Mouse (Mus musculus) stomach, postnatal 0 days (tissue): ENCODE measurements around the gene Traf4. TPM values are rescaled to one million over a fixed set of nuclear protein-coding genes. Genes with fewer than 3 reads are reported as not detected.

ENCODE experiments used
- ATAC-seq: fragments of 200-750 bp; cut with Nextera tagmentation; 2 replicates; pipeline ENCODE4 v1.8.0; 2017; ENCODE audit not compliant: low FRiP score, low TSS enrichment
- DNase-seq: peaks from one replicate; pipeline ENCODE4 v3.0.0-alpha.2; 2016; ENCODE audit warnings: low spot score
- H3K27ac ChIP-seq: fragments of 300-500 bp; sonication (generic); replicated peaks from 2 replicates; pipeline ENCODE4 v1.5.1; 2014; ENCODE audit warnings: mild to moderate bottlenecking, control low read depth
- H3K27me3 ChIP-seq: fragments of 300-500 bp; sonication (generic); 2 replicates; pipeline ENCODE4 v1.6.1; 2014; ENCODE audit warnings: low read length; ENCODE audit not compliant: control insufficient read depth, insufficient read depth
- H3K36me3 ChIP-seq: fragments of 300-500 bp; sonication (generic); 2 replicates; pipeline ENCODE4 v1.6.1; 2014; ENCODE audit warnings: low read length, mixed read lengths; ENCODE audit not compliant: control insufficient read depth, insufficient read depth
- H3K4me1 ChIP-seq: fragments of 300-500 bp; sonication (generic); replicated peaks from 2 replicates; pipeline ENCODE4 v1.6.1; 2014; ENCODE audit warnings: antibody characterized with exemption; ENCODE audit not compliant: control insufficient read depth, insufficient read depth
- H3K4me2 ChIP-seq: fragments of 300-500 bp; sonication (generic); replicated peaks from 2 replicates; pipeline ENCODE4 v1.6.1; 2014; ENCODE audit warnings: low read depth, mild to moderate bottlenecking, control low read depth, moderate library complexity
- H3K4me3 ChIP-seq: fragments of 300-500 bp; sonication (generic); 2 replicates; pipeline ENCODE4 v1.5.1; 2014; ENCODE audit warnings: low read depth, low read length, control low read depth
- H3K9ac ChIP-seq: fragments of 300-500 bp; sonication (generic); 2 replicates; pipeline ENCODE4 v1.6.1; 2014; ENCODE audit warnings: mild to moderate bottlenecking, low read length, control low read depth, mixed read lengths
- H3K9me3 ChIP-seq: fragments of 300-500 bp; sonication (generic); 2 replicates; pipeline ENCODE4 v1.6.1; 2016; ENCODE audit warnings: low read length; ENCODE audit not compliant: control insufficient read depth
- CTCF ChIP-seq: IDR thresholded peaks from 2 replicates; pipeline ENCODE4 v1.5.1; 2016; ENCODE audit warnings: antibody characterized with exemption, low read depth, mild to moderate bottlenecking, moderate library complexity
- EP300 ChIP-seq: optimal IDR thresholded peaks from 2 replicates; pipeline ENCODE3; 2016; ENCODE audit warnings: antibody characterized with exemption
- WGBS: fragments of 180-500 bp; shearing (Covaris S2); extraction: QIAGEN DNeasy Blood & Tissue Kit; methylation state at CpG from one replicate; pipeline ENCODE4 v1.1.7; 2014; 5-methylcytosine and 5-hydroxymethylcytosine counted together
- polyA plus RNA-seq: library from polyadenylated mRNA; unstranded; fragments of >200 nt; fragmentation: Nextera tagmentation; extraction: Ambion mirVana; gene quantifications from 2 replicates; pipeline ENCODE4 v1.2.1, GENCODE M21; 2015

Traf4 gene
- polyA plus RNA-seq, 1 experiment from 2014 or later = 22.4 TPM

DNA sequence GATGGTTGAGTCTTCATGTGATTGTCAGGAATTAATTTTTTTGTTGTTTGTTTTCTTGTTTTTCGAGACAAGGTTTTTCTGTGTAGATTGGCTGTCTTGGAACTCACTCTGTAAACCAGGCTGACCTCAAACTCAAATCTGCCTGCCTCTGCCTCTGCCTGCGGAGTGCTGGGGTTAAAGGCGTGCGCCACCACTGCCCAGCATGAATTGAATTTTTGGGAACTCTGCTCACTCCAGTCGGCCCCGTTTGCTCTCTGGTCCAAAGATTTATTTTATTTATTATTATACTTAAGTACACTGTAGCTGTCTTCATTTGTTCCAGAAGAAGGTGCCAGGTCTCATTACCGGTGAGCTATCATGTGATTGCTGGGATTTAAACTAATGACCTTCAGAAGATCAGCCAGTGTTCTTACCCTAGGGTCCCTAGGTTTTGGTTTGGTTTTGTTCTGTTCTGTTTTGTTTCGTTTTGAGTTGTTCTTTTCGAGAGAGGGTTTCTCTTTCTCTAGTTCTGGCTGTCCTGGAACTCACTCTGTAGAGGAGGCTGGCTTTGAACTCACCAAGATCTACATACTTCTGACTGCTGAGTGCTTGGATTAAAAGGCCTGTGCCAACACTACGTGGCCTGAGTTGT lies 18.6 kb upstream of the Traf4 start:
- H3K4me2 ChIP-seq = peak overlapping the region; percentile 63
- H3K27me3 ChIP-seq = no peaks in the 10 kb centered on the region
- H3K9me3 ChIP-seq = no peaks in the 10 kb centered on the region
- peak overlapping the region; percentile 84; the same call in 1 of the 2 replicates for H3K4me3 ChIP-seq
- no peak overlapping the region for H3K27ac ChIP-seq
- TF ChIP-seq CTCF (no peak; the same call in 1 of the 2 replicates), EP300 (no peak)
- peaks cover 3% of the 10 kb centered on the region; the same call in 1 of the 2 replicates for H3K36me3 ChIP-seq
- DNase-seq (no peak), ATAC-seq (no peak; the same call in 1 of the 2 replicates)
- no peak overlapping the region for H3K9ac ChIP-seq
- no peaks in the 10 kb centered on the region for H3K4me1 ChIP-seq
- WGBS = 40% methylated on average over 10 of the region's 10 CpGs

DNA sequence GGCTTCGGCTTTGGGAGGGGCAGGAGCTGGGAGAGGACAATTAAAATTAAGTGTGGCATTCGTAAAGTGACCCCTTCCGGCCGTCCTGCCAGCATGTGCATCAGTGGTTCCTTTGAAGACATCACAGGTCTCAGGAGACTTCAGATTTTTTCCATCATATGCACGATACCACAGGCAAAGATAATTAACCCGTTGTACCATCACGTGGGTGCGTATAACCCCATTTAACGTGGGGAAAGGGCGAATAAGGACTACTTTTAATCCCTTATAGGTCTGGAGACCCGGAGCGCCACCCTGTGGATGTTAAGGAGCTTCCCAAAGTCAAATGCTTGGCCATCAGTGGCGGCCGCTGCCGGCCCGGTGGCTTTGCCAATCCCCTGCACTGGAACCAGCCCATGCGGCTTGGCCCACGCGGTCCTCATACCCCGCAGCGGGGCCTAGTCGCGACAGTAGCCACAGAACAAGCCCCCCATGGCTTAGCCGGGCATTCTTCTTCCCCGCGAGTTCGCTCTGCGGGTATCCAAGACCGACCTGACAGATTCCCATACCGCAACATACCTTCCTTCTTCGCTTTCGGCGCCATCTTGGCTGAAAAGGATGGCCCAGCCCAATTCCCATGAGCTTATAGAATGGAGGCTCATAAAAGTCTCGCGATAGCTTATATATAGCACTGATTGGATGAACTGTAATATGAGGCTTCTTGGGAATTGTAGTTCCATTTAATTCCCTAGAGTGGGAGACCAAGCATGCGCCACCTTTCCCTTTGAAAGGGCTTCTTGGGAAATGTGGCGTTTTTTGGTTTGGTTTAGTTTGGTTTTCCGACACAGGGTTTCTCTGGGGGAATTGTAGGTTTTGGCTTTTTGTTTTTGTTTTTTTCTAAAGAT lies 17.8 kb upstream of the Traf4 start, which contains the start of gene Rpl23a:
Gene Rpl23a, minus strand, starts transcription at position 624 of the 884 bp plus-strand sequence.
- H3K27me3 ChIP-seq = no peaks in the 10 kb centered on the region
- DNase-seq (peak; percentile 83), ATAC-seq (peak; percentile 90)
- peak within 1 kb of the TSS; percentile 91 for H3K9ac ChIP-seq
- H3K4me1 ChIP-seq = no peaks in the 10 kb centered on the region
- H3K4me2 ChIP-seq = peak within 1 kb of the TSS; percentile 63
- H3K36me3 ChIP-seq = peaks cover 3% of the 10 kb centered on the region; the same call in 1 of the 2 replicates
- TF ChIP-seq EP300 = peak; percentile 97
- peak; percentile 61 for TF ChIP-seq CTCF
- no peaks in the 10 kb centered on the region for H3K9me3 ChIP-seq
- WGBS = under 1% methylated on average over 38 of the region's 38 CpGs
- peak within 1 kb of the TSS; percentile 84 for H3K4me3 ChIP-seq
- peak within 1 kb of the TSS; percentile 92 for H3K27ac ChIP-seq

DNA sequence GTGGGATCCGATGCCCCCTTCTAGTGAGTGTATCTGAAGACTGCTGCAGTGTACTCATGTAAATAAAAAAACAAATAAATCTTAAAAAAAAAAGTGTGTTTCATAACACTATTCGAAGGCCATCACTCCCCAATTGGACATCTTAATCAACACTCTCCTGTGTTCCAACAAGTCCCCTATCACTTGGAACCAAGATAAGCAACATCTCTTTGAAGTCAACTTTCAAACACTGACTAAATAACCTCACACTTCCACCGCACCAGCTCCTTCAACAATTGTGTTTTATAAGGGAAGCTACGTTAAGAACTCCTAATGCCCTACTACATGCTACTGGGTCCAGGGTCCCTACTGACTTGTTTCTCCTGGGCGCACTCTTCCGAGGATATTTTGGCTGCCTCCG lies 17.1 kb upstream of the Traf4 start:
- H3K36me3 ChIP-seq = peaks cover 3% of the 10 kb centered on the region; the same call in 1 of the 2 replicates
- no peak for DNase-seq
- whole genome bisulfite sequencing = 5% methylated on average over 7 of the region's 7 CpGs
- ATAC-seq = no peak
- no peaks in the 10 kb centered on the region for H3K27me3 ChIP-seq
- H3K4me2 ChIP-seq = peak overlapping the region; percentile 63
- H3K27ac ChIP-seq = no peak overlapping the region
- H3K9me3 ChIP-seq = no peaks in the 10 kb centered on the region
- TF ChIP-seq CTCF (no peak), EP300 (no peak)
- no peaks in the 10 kb centered on the region for H3K4me1 ChIP-seq
- peak overlapping the region; percentile 91 for H3K9ac ChIP-seq
- peak overlapping the region; percentile 84 for H3K4me3 ChIP-seq

DNA sequence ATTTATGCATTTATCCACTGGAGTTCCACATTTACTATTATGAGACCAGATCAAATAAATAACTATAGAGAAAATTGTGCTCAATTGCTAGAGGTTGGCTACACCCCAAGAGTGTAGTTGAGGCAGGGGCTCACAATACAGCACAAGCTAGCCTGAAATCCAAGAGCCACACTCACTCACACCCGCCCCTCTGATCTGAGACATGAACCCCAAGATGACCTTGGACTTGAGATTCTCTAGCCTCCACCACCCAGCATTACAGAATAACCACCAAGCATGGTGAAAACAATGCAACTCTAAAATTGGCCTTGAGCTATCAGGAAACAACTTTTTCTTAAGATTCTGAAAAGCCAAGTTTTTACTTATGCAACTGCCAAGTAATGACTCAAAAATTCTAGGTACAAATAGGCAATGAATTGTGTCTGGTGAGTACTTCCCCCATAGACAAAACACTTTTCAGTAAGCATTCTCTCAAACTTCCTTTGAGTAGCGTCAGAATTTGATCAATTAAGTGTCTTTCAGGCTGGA lies 16.5 kb upstream of the Traf4 start:
- H3K4me2 ChIP-seq = peak overlapping the region; percentile 63
- peaks cover 3% of the 10 kb centered on the region; the same call in 1 of the 2 replicates for H3K36me3 ChIP-seq
- no peak for TF ChIP-seq CTCF
- no peak for TF ChIP-seq EP300
- no peak overlapping the region for H3K27ac ChIP-seq
- no peaks in the 10 kb centered on the region for H3K4me1 ChIP-seq
- ATAC-seq (no peak), DNase-seq (no peak)
- WGBS = 27% methylated on average over 2 of the region's 2 CpGs
- no peaks in the 10 kb centered on the region for H3K9me3 ChIP-seq
- no peak overlapping the region for H3K9ac ChIP-seq
- no peaks in the 10 kb centered on the region for H3K27me3 ChIP-seq
- peak overlapping the region; percentile 84; the same call in 1 of the 2 replicates for H3K4me3 ChIP-seq

DNA sequence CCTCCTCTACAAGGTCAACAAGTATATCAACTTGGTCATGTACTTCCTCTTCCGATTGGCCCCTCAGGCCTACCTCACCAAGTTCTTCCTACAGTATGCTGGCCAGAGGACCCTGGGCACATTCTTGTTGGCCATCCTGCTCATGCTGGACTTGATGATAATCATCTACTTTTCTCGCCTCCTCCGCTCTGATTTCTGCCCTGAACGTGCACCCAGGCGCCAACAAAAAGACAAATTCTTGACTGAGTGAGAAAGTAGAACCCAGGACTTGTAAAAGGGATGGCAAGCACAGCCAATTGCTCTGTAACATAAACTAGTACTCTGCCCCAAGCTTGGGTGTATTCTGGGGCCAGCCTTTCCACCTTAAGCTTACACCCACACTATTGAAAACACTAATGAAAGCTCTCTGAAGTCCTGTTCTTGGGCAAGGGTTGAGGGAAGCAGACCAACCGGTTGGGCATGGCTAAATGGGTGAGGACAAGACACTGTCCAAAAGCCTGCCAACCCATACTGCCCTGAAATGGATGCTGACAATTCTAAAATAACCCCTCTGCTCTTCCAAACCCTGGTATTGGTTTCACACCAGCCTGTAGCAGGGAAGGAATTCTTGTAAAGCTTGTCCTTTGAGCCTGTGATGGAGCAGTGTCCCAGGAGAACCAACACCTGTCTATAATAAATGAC lies 14.8 kb upstream of the Traf4 start:
- WGBS = 59% methylated on average over 6 of the region's 6 CpGs
- Histone ChIP-seq H3K9me3 (no peaks in the 10 kb centered on the region), H3K4me2 (0 out of 2 replicates have a peak overlapping the region, but pooled peaks have one; percentile 95), H3K4me3 (no peak overlapping the region), H3K27me3 (no peaks in the 10 kb centered on the region), H3K36me3 (peaks cover 3% of the 10 kb centered on the region; the same call in 1 of the 2 replicates), H3K9ac (no peak overlapping the region), H3K4me1 (no peaks in the 10 kb centered on the region), H3K27ac (peak overlapping the region; percentile 97; the same call in 1 of the 2 replicates)
- ATAC-seq (no peak), DNase-seq (no peak)
- TF ChIP-seq EP300 (no peak), CTCF (no peak)
